Mouse (Mus musculus) lung, embryonic 14.5 days (tissue): ENCODE measurements around the gene Akain1. TPM values are rescaled to one million over a fixed set of nuclear protein-coding genes. Genes with fewer than 3 reads are reported as not detected.

Source experiments
- ATAC-seq: fragments of 200-750 bp; cut with Nextera tagmentation; 2 replicates; pipeline ENCODE4 v1.8.0; 2017; ENCODE audit warnings: mild to moderate bottlenecking, moderate TSS enrichment, moderate library complexity; ENCODE audit not compliant: insufficient read depth
- DNase-seq: peaks from one replicate; pipeline ENCODE4 v3.0.0-alpha.2; 2015
- H3K27ac ChIP-seq: fragments of 300-500 bp; sonication (generic); 2 replicates; pipeline ENCODE4 v1.5.1; 2014; ENCODE audit warnings: low read depth, mild to moderate bottlenecking, moderate library complexity
- H3K27me3 ChIP-seq: fragments of 300-500 bp; sonication (generic); 2 replicates; pipeline ENCODE4 v1.6.1; 2014; ENCODE audit warnings: low read length, control low read depth; ENCODE audit not compliant: insufficient read depth
- H3K36me3 ChIP-seq: fragments of 300-500 bp; sonication (generic); 2 replicates; pipeline ENCODE4 v1.6.1; 2014; ENCODE audit warnings: control low read depth; ENCODE audit not compliant: insufficient read depth
- H3K4me1 ChIP-seq: fragments of 300-500 bp; sonication (generic); 2 replicates; pipeline ENCODE4 v1.6.1; 2014; ENCODE audit warnings: antibody characterized with exemption, control low read depth; ENCODE audit not compliant: insufficient read depth
- H3K4me2 ChIP-seq: fragments of 300-500 bp; sonication (generic); 2 replicates; pipeline ENCODE4 v1.6.1; 2014; ENCODE audit warnings: mild to moderate bottlenecking
- H3K4me3 ChIP-seq: fragments of 300-500 bp; sonication (generic); 2 replicates; pipeline ENCODE4 v1.5.1; 2014; ENCODE audit warnings: low read depth, low read length
- H3K9ac ChIP-seq: fragments of 300-500 bp; sonication (generic); 2 replicates; pipeline ENCODE4 v1.6.1; 2014
- H3K9me3 ChIP-seq: fragments of 300-500 bp; sonication (generic); 2 replicates; pipeline ENCODE4 v1.6.1; 2016; ENCODE audit warnings: low read depth, low read length, control low read depth
- CTCF ChIP-seq: IDR thresholded peaks from 2 replicates; pipeline ENCODE4 v1.5.1; 2016; ENCODE audit warnings: antibody characterized with exemption, low read depth
- WGBS: fragments of 180-500 bp; shearing (Covaris S2); extraction: QIAGEN DNeasy Blood & Tissue Kit; methylation state at CpG from one replicate; pipeline ENCODE4 v1.1.7; 2014; 5-methylcytosine and 5-hydroxymethylcytosine counted together
- polyA plus RNA-seq: library from polyadenylated mRNA; unstranded; fragments of >200 nt; fragmentation: Nextera tagmentation; extraction: Ambion mirVana; gene quantifications from 2 replicates; pipeline ENCODE4 v1.2.1, GENCODE M21; 2014

Akain1 gene
- polyA plus RNA-seq, 1 experiment from 2014 or later, result not detected

DNA sequence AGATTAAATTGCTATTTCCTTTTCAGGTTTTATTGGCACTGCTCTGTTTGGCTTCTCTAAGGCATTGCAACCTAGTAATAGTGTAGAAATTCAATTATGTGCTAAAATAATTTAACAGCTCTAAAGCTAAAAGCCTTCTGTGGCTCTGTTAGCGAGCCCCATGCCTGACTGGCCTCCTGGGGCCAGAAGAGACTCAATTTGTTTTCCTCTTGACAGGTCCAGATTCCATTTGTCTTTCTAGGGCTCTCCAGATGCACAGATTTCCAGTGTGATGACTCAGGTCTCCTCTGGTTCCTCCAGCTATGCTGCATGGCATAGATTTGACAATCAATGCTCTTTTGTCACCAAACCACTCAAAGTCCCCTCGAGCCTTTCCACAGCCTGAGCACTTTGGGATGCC is 38.4 kb downstream of the Akain1 start:
- WGBS, result 15% methylated on average over 2 of the region's 2 CpGs
- ATAC-seq, result no peak
- no peaks in the 10 kb centered on the region for H3K9me3 ChIP-seq

DNA sequence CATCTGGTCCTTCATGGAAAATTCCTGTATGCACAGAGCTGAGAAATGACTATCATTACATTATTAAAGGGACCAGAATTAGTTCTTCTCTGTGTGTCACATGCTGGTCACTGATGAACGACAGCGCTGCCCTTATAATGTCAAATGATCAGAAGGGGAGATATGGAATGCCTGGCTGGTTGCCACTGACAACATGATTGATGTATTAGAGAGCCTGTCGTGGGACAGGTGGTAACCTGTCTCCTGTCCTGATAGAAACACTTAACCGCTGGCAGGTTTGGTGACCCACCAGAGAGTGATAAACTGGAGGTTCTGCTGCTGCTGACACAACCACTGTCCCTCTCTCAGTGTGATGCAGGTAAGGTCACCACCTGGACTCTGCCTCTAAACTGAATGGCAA is 40.1 kb downstream of the Akain1 start:
- ATAC-seq (no peak), DNase-seq (no peak)
- H3K4me1 ChIP-seq, result no peaks in the 10 kb centered on the region
- no peaks in the 10 kb centered on the region for H3K9me3 ChIP-seq
- H3K27me3 ChIP-seq, result no peaks in the 10 kb centered on the region
- no peak for TF ChIP-seq CTCF
- H3K36me3 ChIP-seq, result no peaks in the 10 kb centered on the region
- no peak overlapping the region for H3K4me3 ChIP-seq
- no peak overlapping the region for H3K27ac ChIP-seq
- 46% methylated on average over 4 of the region's 4 CpGs for WGBS
- H3K4me2 ChIP-seq, result no peak overlapping the region
- H3K9ac ChIP-seq, result no peak overlapping the region

More for the DNA sequence above, 38.4 kb downstream of the Akain1 start:
- no peaks in the 10 kb centered on the region for H3K4me1 ChIP-seq
- H3K36me3 ChIP-seq, result no peaks in the 10 kb centered on the region
- no peaks in the 10 kb centered on the region for H3K27me3 ChIP-seq
- no peak for DNase-seq
- no peak overlapping the region for H3K27ac ChIP-seq
- H3K9ac ChIP-seq, result no peak overlapping the region
- no peak overlapping the region for H3K4me3 ChIP-seq
- no peak for TF ChIP-seq CTCF
- no peak overlapping the region for H3K4me2 ChIP-seq

DNA sequence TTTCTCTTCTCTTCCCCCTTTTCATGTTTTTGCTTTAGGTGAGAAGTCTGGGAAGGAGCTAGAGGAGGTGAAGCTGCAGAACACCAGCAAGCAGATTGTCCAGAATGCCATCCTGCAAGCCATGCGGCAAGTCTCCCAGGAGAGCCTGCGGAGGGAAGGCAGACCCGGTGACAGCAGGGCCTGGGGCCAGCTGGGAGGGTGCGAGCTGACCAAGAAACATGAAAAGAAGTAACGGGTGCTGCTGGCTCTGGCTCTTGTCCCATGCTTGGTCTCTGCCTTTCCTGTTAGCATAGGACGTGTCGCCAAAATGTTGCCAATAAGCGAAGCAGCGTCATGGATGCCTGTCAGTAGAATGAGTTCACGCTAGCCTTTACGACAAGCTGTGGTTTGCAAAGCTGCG is 48.0 kb downstream of the Akain1 start:
- no peaks in the 10 kb centered on the region for H3K36me3 ChIP-seq
- 63% methylated on average over 12 of the region's 12 CpGs for WGBS

DNA sequence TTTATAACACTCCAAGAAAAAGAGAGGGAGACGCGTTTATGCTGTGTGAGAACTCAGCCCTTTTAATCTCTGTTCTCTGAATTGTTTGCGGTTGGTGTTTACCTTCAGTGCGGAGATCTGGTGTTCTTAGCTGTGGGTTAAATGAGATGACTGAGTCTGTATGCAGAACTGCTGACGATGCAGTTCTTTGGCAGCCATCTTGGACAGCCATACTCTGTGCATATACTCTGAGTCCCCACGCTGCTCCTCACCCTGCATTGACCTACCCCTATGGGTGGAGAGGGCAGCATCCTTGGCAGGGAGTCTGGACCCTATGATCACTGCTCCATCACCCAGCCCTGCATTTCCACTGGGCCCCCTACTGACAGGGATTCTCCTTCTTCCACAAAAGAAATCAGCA is 48.8 kb downstream of the Akain1 start:
- H3K4me1 ChIP-seq, result no peaks in the 10 kb centered on the region
- no peaks in the 10 kb centered on the region for H3K36me3 ChIP-seq
- TF ChIP-seq CTCF, result no peak
- H3K27me3 ChIP-seq, result no peaks in the 10 kb centered on the region
- 67% methylated on average over 6 of the region's 6 CpGs for WGBS
- H3K9me3 ChIP-seq, result no peaks in the 10 kb centered on the region
- H3K4me3 ChIP-seq, result no peak overlapping the region
- H3K9ac ChIP-seq, result no peak overlapping the region
- no peak for ATAC-seq
- no peak overlapping the region for H3K27ac ChIP-seq
- DNase-seq, result no peak
- H3K4me2 ChIP-seq, result no peak overlapping the region

More for the DNA sequence above, 48.0 kb downstream of the Akain1 start:
- peak; percentile 31; the same call in 1 of the 2 replicates for ATAC-seq
- no peak for TF ChIP-seq CTCF
- Histone ChIP-seq H3K9ac (no peak overlapping the region), H3K4me3 (no peak overlapping the region), H3K9me3 (no peaks in the 10 kb centered on the region), H3K27ac (no peak overlapping the region), H3K4me1 (no peaks in the 10 kb centered on the region), H3K27me3 (no peaks in the 10 kb centered on the region), H3K4me2 (no peak overlapping the region)
- DNase-seq, result peak; percentile 37

DNA sequence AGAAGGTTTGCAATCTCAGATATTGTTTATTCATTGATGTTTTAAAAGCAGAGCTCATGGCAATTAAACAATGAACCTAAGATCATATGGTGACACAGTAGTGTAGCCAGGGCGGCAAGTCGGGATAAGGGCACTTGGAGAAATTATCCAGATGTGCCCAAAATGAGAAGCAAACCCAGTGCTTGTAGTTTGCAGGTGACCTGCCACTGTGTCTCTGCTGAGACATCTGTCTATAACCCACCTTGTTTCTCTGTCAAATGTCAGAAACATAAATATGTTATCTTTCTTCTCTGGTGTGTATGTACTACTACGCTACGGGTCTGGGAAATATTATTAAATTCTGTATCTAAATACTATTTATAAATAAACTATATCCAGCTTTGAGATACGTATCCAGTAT is 49.7 kb downstream of the Akain1 start:
- no peak overlapping the region for H3K4me2 ChIP-seq
- WGBS, result 84% methylated on average over 5 of the region's 5 CpGs

DNA sequence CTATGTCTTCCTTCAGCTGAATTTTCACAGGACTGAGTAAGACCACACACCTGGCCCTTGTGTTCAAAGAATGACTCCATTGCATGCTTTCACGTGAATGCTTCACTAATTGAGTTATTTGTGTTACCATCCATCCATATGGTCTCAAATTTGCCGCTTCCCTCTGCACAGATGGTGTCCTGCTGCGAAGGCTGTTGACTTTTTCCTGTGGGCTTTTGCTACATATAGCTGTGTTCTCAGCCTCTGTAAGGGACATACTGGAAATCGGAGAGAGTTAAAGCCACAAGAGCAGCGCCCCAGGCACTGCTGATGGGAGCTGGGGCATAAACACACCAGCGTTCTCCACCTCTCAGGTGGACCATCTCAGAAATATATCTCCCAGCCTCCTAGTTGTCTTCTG is 53.2 kb downstream of the Akain1 start:
- Histone ChIP-seq H3K4me1 (no peaks in the 10 kb centered on the region), H3K9me3 (no peaks in the 10 kb centered on the region), H3K4me3 (no peak overlapping the region), H3K4me2 (no peak overlapping the region), H3K27ac (no peak overlapping the region), H3K9ac (no peak overlapping the region), H3K36me3 (no peaks in the 10 kb centered on the region), H3K27me3 (no peaks in the 10 kb centered on the region)
- DNase-seq (no peak), ATAC-seq (no peak)
- 77% methylated on average over 6 of the region's 6 CpGs for WGBS
- no peak for TF ChIP-seq CTCF

More for the DNA sequence above, 49.7 kb downstream of the Akain1 start:
- ATAC-seq (no peak), DNase-seq (no peak)
- H3K4me1 ChIP-seq, result no peaks in the 10 kb centered on the region
- no peaks in the 10 kb centered on the region for H3K9me3 ChIP-seq
- H3K4me3 ChIP-seq, result no peak overlapping the region
- no peak overlapping the region for H3K9ac ChIP-seq
- no peak overlapping the region for H3K27ac ChIP-seq
- no peaks in the 10 kb centered on the region for H3K36me3 ChIP-seq
- no peaks in the 10 kb centered on the region for H3K27me3 ChIP-seq
- TF ChIP-seq CTCF, result no peak

DNA sequence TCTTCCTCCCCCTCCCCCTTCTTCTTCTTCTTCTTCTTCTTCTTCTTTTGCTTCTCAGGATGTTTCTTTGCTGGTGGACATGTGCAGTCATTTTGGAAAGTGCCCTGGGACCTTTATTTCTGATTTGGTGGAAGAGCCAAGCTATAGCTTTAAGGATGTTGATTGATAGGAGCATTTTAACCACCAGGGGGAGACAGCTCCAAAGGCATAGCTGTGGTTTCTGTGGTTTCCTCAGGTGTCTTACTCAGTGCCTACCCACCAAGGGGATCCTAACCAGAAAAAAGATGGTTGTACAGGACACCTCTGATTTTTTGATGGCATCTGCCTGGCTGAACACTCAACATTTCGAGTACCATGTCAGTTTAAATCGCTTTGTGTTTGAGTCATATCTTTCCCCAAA is 56.4 kb downstream of the Akain1 start:
- WGBS, result 43% methylated on average over 2 of the region's 2 CpGs
- Histone ChIP-seq H3K9ac (no peak overlapping the region), H3K4me1 (no peaks in the 10 kb centered on the region), H3K27ac (no peak overlapping the region), H3K4me2 (no peak overlapping the region), H3K27me3 (no peaks in the 10 kb centered on the region), H3K4me3 (no peak overlapping the region), H3K9me3 (no peaks in the 10 kb centered on the region), H3K36me3 (no peaks in the 10 kb centered on the region)
- no peak for ATAC-seq
- TF ChIP-seq CTCF, result peak; percentile 28; the same call in 1 of the 2 replicates
- peak; percentile 11 for DNase-seq

DNA sequence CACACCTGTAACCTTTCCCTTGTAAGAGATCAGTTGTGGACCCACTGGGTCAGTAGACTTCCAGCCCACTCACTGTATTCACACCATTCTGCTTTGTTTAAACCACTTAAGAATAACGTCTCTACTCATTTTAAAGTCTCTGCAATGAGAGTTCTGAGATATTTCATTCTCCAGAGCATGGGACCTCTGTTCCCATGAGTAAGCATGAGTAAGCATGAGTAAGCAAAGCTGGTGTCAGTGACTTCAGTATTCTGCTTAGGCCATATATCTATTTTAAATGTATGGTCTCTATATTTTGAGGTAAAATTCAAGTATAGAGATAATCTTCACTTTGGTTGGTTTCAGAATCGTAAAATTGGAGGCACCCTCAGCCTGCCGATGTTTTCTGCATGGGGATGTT is 57.0 kb downstream of the Akain1 start:
- 74% methylated on average over 3 of the region's 3 CpGs for WGBS
- no peak overlapping the region for H3K4me2 ChIP-seq
- no peak overlapping the region for H3K4me3 ChIP-seq
- ATAC-seq (no peak), DNase-seq (no peak)
- H3K9me3 ChIP-seq, result no peaks in the 10 kb centered on the region
- no peak overlapping the region for H3K27ac ChIP-seq
- no peaks in the 10 kb centered on the region for H3K36me3 ChIP-seq
- H3K4me1 ChIP-seq, result no peaks in the 10 kb centered on the region
- H3K9ac ChIP-seq, result no peak overlapping the region
- H3K27me3 ChIP-seq, result no peaks in the 10 kb centered on the region
- no peak for TF ChIP-seq CTCF
